Mouse (Mus musculus) erythroid progenitor cell, adult 5-6 weeks (primary cell): ENCODE data around the gene Piezo1. TPM values are rescaled to one million over a fixed set of nuclear protein-coding genes. Genes with fewer than 3 reads are reported as not detected.

ENCODE experiments used
- ATAC-seq: replicated peaks from 2 replicates; pipeline ENCODE4 v1.8.0; 2016; ENCODE audit warnings: moderate number of reproducible peaks, mild to moderate bottlenecking, moderate TSS enrichment, inconsistent platforms; ENCODE audit not compliant: poor library complexity, low FRiP score, severe bottlenecking
- total RNA-seq, 2 experiments: library from RNA; stranded (forward) in 1 of 2; stranded (reverse) in 1 of 2; fragments of 150-400 nt in 1 of 2; fragments of 186-747, 209-891 nt in 1 of 2; gene quantifications; 2 replicates each; pipeline versions ENCODE4 v1.2.3 to v1.2.4; 2015 to 2017; ENCODE audit warnings: low replicate concordance in 2 of 2

Piezo1 gene
- total RNA-seq, 2 experiments from 2014 or later, result 31.8 to 43.2 TPM

DNA sequence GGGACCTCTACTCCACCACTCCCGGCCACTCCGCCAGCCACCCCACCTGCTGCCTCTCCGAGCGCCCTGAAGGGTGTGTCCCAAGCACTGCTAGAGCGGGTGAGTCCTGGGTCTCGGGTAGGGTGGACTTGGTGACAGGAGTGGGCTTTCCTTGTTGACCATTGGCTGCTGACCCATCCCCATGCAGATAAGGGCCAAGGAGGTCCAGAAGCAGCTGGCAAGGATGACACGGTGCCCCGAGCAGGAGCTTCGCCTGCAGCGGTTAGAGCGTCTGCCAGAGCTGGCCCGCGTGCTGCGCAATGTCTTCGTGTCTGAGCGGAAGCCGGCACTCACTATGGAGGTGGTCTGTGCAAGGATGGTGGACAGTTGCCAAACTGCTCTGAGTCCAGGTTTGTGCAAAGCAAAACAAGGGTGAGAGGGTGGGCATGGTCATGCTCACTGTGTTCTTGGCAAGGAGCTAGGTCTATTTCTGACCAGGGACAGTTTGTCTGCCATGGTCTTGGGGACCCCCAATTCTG is 20.7 kb upstream of the Piezo1 start:
- ATAC-seq, result no peak

DNA sequence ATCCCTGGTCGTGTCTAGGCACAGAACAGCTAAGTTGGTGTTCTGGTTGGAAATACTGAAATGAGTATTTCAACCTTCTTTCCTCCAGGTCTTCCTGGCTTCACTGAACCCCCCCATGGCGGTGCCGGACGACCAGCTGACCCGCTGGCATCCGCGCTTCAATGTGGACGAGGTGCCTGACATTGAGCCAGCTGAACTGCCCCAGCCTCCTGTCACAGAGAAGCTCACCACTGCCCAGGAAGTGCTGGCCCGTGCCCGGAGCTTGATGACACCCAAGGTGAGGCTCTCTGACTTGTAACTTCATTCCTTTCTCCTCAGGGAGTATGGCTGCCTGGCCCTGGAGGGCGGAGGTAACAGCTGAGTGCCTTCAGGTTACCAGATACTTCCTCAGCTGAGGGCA is 20.0 kb upstream of the Piezo1 start:
- ATAC-seq, result no peak

DNA sequence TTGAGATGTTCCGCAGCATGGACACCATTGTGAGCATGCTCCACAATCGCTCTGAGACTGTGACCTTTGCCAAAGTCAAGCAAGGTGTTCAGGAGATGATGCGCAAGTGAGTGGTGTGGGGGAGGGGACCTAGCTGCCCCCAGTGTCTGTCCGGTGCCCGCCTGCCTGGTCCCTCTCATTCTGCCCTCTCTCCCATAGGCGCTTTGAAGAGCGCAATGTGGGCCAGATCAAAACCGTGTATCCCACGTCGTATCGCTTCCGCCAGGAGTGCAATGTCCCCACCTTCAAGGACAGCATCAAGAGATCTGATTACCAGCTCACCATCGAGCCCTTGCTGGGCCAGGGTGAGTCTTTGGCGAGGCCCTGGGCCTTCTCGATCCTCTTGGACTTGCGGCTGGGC is 18.9 kb upstream of the Piezo1 start:
- ATAC-seq, result no peak

DNA sequence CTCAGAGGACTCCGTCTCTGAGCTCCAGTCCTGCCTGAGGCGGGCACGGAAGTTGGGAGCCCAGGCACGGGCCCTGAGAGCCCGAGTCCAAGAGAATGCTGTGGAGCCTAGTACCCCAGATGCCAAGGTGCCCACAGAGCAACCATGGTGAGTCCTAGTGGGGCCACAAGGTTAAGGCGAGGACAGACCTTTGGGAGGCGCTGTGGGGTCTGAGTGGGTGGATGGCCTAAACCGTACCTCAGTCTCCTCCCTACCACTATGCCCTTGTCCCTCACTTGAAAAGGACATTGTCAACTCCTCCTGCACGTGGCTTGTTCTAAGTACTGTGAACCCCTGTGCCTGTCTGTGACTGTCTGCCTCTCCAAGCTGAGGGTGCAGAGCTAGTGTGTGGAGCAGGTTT is 18.2 kb upstream of the Piezo1 start:
- no peak for ATAC-seq

DNA sequence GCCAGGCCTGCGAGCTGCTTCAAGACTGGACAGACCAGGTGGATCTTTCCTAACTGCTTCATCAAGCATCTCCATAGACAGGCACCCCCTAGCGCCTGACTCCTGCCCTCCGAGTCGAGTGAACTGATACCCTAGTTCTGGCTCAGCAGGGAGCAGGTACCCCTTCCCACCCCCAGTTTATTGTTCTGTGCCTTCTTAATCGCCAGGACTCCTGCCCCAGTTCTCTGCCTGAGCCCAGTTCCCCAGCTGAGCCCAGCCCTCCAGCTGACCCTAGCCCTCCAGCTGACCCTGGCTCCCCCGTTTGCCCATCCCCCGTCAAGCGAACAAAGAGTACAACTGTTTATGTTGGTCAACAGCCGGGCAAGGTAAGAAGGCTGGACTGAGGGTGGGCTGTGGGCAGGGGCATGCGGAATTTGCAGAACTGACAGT is 17.8 kb upstream of the Piezo1 start:
- ATAC-seq, result peak; percentile 50

DNA sequence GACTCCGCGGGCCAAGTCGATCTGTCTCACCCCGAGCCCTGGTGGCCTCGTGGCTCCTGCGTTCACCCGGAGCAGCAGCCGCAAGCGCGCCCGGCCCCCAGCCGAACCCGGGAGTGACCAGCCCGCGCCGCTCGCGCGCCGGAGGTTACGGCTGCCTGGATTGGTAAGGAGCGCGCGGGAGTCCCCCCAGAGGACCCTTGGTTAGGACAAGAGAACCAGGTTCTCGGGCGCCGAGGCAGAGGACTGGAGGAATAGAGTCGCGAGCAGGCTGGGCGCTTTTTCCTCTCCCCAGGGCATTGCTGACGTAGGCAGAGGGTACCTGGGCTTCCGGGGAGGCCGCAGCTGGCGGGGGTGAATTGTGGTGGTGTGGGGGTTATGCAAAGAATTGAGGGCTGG is 17.0 kb upstream of the Piezo1 start:
- ATAC-seq, result peak; percentile 22

DNA sequence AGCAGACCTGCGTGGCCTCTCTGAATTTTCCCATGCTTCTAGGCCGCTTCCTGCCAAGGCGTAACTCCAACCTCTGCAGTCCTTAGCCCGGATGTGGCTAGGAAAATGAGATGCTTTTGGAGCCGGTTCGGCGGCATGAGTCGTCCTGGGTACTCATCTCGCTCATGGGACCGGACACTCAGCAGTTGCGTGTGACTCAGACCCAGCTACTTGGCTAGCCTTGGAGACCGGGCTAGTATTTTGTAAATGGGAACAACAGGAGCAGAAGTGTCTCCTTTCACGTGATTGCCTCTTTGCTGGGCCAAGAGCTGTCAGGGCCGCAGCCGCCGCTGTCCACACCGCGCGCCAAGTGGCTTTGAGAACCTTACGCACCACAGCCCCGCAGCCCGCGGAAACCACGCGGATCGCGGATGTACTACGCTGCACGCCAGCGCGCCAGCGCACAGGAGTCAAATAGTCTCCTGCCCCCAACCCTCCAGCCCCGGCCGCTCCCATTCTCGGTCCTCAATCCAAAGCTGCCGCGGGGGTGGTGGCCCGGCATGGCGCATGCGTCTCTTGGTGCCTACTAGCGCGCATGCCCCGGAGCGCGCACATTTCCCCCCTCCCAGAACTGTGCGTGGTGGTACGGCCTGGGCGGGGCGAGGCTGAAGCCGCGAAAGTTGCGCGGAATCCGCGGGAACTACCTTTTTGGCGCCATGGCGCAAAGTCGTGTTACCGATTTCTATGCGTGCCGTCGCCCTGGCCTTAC is 16.4 kb upstream of the Piezo1 start, which contains the start of gene Cdt1:
Cdt1 (plus strand) TSS at position 655 of the 748 bp plus-strand sequence.
- ATAC-seq, result peak; percentile 88

DNA sequence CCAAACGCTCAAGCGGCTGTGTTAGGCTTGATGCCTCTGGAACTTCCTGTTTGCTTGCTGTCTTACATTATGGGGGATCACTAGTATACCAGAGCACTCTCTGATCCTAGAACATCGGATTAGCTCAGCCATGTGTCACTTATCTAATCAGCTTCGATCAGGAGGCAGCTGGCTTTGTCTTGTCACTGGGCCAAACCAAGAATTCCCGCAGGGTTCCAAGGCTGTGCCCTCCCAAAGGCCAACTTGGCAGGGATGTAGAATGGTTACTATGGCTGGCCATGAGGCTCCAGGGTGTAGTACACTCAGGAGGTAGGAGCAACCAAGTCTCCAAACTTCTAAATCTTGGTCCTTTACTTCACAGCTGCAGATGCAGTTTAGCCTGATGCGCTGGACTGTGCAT is 15.6 kb upstream of the Piezo1 start:
- ATAC-seq, result peak; percentile 1; the same call in 1 of the 2 replicates

DNA sequence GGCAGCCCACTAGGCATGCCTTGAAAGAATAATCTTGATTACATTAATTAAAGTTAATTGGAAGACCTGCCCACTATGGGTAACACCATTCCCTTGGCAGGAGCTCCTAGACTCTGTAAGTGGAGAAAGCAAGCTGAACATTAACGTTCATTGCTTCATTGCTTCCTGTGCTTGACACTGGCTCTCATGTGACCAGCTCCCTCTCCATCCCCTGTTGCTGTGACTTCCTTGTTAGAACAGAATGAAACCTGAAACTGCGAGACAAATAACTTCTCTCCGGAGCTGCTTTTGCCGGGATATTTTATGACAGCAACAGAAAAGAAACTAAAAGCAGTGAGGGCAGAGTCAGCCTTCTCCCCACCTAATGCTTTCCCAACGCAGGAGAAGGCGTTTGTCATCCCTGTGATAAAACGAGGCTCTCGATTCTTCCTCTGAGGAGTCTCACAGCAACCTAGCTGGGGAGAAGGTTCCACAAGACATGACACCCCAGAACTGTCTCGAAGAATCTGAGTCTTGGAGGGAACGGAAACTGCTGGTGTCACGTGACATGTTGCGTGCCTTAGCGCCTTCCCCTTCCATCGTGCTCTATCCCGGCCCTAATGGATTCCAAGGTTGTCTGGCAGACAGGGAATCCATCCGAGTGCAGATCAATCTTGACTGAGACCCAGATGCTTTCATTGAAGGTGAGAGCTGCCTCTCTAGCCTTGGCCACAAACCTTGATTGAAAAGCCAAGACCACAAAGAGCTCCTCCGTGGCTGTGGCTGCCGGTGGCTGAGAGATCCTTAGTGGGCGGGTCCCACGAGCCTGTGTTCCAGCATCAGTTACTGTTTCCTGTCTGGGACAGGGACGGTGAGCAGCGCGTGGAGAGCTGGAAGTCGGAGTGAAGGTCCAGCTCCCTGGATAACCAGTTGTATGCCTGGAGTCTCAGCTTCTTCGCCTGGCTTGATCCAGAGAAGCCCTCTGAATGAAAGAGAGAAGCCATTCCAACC is 13.5 kb upstream of the Piezo1 start:
- no peak for ATAC-seq

DNA sequence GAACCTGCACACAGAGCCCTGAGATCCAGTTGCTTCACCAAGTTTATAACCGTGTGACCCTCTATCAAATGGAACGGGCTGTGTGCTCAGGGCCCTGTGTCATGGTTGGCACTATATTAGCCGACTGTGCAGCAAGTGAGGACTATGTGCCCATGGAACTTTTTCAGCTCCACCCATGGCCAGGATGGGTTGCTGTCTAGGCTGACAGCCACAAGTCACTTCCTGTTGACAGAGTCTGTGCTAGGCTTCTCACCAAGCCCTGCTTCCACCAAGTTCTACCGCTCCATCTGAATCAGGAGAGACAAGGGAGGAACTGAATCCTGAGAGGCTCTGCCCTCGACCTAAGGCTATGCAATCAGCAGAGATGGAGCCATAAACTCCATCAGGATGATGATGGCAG is 10.1 kb upstream of the Piezo1 start:
- no peak for ATAC-seq

DNA sequence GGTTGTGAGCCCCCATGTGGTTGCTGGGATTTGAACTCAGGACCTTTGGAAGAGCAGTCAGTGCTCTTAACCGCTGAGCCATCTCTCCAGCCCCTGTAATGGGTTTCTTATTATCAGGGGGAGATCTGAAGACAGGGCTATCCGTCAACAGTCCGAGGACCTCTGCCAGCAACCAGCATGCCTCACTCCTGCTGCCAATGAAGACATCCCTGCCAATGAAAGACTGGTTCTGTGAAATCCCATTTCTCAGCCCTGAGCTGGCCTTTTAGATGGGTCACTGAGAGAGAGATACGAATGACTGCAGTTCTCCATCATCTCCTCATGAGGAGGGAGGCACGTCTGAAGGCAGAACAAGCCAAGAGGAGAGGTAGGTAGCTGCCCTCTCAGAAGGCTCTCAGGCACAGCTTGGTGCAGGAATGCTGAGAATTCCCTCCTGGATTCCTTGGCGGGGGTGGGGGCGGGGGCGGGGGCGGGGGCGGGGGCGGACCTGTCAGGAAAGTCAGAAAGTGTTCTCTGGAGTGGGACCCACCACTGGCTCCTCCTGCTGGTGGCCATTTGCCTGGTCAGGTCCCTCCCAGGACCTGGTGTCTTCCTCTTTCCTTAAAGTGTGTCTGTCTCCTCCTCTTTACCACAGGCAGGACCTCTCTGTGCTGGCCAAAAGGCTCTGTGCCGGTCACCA is 7.7 kb upstream of the Piezo1 start:
- no peak for ATAC-seq

DNA sequence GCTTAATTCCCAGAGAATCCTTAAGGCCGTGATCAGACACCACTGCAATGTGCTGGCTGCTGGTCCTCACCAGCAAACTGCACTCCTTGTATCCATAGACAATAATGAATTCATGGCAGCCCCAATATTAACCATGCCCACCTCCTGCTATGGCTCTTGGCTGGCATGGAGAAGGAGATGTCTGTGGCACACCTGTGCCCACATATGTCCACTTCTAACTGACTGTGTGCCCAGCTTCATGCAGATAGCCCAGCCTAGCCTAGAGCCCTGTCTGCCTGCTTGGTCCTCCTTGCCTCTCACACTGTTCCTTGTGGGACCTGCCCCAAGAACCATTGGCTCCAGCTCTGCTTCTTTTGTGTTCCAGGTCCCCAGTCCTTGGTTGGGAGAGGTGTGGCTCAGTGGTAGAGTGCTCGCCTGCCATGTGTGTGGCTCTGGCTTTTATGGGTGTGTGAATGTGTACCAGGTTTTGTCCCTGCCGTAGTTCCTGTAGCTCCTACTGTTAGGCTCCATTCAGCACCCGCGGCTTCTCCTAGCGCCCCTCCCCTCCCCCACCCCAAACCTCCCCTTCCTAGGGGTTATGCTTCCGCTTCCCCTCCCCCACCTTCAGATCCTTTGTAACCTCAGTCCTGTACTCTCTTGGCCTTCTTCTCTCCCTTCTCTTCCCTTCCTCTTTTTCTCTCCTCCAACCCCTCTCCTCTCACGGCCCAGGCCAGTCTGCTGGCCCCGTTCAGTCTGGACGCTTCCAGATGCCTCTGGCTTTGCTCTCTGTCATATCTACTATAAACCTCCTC is 6.3 kb upstream of the Piezo1 start:
- ATAC-seq, result no peak

DNA sequence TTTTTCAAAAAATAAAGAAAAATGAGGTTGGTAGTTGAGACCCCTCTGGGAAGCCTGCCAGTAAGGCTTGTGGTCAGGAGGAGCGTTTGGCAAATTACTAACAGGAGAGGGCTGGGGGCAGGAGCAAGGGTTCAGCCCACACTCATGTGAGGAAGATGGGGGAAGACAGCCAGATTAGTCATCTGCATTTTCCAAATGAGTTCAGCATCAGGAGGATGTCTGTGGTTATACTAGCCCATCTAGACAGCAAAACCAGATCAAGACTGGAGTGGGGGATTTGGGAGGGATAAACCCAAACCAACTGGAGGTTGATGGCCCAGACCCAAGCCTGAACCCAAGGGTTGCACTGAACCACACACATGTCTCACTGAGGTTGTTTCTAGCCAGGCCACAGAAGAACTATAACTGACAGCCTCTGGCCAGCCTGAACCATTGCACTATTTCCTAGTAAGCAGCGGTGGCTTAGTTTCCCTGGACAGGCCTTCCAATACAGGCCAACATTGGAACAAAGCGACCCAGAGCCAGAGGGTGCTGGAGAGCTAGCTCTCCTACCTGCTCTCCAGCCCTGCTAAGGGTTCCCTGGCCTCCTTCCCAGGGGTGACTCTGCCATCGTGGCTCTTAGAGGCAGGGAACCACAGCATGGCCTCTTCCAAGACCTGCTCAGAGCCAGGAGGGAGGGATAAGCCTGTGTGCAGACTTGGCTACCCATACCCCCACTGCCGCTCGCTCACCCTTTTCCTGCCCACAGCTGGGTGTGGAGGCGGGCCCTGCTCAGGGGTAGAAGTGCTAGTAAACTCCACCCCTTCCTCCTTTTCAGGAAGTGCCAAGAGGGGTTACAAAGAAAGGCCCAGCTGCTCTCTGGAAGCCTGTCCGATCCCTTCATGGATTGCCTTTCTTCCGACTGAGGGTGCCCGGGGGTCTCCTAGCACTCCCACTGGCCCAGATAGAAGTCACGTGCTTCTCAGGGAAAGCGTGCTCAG is 5.2 kb upstream of the Piezo1 start:
- ATAC-seq, result peak; percentile 60

DNA sequence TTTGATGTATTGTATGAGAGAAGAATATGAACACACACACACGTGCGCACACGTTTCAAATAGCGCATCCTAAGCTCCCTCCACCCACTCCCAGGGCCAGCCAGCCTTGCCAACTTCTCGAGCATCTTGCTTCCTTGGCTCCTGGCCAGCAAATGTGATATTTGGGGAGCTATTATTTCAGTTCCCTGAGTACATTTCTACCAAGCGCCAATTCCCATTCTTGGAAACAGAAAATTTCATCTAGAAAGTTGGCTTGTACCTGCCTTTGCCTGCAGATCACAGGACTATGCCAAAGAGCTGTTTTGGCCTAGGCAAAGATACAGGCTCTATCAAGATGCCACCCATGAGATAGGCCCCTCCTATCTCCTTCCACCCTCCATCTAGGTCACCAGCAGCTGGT is 3.7 kb upstream of the Piezo1 start:
- no peak for ATAC-seq

DNA sequence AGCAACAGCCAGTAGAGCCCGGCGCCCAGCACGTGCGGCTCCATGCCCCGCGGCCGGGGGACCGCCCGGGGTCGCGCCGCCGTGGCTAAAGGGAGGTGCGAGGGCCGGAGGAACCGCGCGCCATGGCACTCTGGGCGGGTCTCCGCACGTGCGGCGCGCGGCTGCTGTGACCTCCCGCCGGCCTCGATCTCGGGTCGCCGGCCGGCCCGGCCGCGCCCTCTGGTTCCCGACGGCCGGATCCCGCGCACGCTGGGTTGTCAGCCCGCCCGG is 199 bp downstream of the Piezo1 start:
- no peak for ATAC-seq

DNA sequence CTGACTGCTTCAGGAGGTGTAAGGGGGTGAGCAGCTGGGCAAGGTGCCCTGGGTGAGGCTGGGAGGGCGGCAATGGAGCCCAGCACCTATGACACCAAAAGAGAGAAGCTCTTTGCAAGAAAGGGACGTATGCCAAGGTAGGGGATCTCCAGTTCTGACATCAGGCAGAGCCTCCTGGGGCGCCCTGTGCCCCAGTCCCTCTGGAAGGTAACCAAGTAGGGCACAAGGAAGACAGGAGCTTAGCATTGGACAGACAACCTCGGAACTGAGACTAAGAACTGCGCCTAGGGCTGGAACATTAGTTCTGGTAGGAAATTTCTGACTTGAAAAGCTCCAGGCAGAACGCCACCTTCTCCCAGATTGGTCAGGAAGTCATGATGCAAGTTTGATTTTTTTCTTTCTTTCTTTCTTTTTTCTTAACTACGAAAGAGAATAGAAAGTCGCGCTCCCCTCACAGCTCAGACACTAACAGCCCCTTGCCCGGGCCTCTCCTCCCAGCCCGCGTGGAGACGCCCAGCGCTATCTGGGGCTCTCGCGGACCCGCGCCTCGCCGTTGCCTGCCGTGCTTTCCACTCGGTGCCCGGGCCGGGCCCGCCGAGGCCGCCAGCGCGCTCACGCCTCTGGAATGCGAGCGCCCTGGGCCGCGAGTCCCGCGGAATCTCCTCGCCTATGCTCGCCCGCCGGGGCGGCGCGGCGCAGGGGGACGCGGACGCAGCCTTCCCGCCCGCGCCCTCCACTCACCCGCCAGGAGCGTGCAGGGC is 715 bp downstream of the Piezo1 start:
- ATAC-seq, result 0 out of 2 replicates have a peak, but pooled peaks have one; percentile 15

DNA sequence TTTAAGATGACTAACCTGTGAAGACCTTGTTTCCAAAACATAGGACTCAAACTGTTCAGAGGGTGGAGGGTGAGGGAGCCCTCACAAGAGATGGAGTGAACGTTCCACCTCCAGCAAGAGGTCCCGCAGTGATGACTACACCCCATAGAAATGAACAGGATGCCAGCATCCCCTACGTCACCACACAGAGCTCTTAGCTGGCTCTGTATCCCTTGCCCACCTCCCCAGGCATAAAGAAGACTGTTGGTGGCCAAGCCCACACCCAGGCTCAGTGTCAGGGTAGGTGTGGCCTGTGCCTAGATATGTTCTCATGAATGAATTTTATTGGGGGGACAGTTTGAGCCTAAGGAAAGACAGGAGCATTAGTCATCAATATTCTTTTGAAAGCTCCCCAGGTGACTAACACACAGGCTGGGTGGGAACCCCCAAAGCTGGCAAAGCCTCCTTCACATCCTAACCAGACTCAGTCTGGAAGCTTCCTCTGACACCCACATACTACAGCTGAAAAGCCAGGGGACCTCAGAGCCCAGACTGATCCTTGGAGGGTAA is 2.2 kb downstream of the Piezo1 start:
- 0 out of 2 replicates have a peak, but pooled peaks have one; percentile 15 for ATAC-seq
